Mouse (Mus musculus) neutrophil, adult 5-6 weeks (primary cell): ENCODE data around the gene Glud1. TPM values are rescaled to one million over a fixed set of nuclear protein-coding genes. Genes with fewer than 3 reads are reported as not detected.
A peak's percentile ranks its signal among the peaks of the same experiment; 100 is the strongest.
"Not testable (repeated sequence)": the region's sequence is repeated elsewhere in the genome, so short reads cannot be mapped to it uniquely, and the experiment has no call there.

Source experiments
- ATAC-seq: fragments of 151-379, 151-347 bp; 2 replicates; pipeline ENCODE4 v1.8.0; 2017; ENCODE audit warnings: mild to moderate bottlenecking, moderate TSS enrichment; ENCODE audit not compliant: insufficient number of reproducible peaks, poor library complexity, low FRiP score, severe bottlenecking; ENCODE audit errors: extremely low read depth
- total RNA-seq: library from RNA; stranded (forward); fragments of 200-1000 nt; gene quantifications from 2 replicates; pipeline ENCODE4 v1.2.3, GENCODE M21; 2017

Gene Glud1
- total RNA-seq, 1 experiment from 2014 or later: 225 TPM

DNA sequence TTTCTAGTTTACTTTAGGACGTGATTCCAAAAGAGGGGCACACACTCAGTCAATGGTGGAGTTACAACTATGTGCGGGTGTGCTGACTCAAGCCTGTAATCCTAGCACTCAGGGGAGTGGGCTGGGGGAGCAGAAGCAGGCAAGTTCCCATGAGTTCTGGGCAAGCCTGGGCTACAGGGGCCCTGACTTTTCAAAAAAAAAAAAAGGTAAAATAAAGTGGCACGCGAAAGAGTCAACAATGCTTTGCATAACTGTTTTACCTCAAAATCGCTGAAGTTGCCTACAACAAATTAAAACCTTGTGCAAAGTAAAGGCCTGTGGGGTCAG is 657 bp upstream of the Glud1 start:
- no peak for ATAC-seq

DNA sequence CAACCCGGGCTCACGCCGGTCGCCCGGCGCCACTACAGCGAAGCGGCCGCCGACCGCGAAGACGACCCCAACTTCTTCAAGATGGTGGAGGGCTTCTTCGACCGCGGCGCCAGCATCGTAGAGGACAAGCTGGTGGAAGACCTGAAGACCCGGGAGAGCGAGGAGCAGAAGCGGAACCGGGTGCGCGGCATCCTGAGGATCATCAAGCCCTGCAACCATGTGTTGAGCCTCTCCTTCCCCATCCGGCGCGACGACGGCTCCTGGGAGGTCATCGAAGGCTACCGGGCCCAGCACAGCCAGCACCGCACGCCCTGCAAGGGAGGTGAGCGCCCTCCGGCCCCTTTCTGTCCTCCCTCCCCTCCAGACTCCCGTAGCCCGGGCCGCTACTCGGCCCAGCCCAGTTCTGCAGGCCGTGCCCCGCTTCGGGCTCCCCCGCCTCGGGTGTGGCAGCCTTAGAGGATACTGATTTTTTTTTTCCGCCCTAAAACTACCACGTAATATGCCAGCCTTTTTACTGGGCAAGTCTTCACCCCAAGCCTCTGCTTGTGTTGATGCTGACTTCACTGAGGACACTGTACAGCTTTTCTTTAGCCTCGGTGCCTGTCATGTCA is 599 bp downstream of the Glud1 start:
- ATAC-seq: peak; percentile 15; the same call in 1 of the 2 replicates

DNA sequence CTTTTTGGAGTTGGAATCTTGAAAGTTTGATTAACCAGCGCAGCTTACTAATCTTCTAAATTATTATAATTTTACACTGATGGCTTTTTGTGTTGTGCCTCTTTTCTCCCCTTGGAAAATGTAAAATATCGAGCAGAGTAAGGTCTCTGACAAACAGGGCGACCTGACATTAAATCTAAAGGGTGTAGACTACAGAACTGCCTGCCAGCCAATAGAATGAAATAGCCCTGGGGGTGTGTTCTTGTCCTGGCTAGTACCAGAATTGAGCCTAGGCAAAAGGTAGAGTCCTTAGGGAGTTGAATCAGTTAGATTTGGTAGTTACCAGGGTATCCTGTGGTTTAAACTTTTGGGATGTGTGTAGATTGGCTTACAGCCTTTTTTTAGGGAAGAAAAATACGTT is 1.2 kb downstream of the Glud1 start:
- ATAC-seq: no peak

DNA sequence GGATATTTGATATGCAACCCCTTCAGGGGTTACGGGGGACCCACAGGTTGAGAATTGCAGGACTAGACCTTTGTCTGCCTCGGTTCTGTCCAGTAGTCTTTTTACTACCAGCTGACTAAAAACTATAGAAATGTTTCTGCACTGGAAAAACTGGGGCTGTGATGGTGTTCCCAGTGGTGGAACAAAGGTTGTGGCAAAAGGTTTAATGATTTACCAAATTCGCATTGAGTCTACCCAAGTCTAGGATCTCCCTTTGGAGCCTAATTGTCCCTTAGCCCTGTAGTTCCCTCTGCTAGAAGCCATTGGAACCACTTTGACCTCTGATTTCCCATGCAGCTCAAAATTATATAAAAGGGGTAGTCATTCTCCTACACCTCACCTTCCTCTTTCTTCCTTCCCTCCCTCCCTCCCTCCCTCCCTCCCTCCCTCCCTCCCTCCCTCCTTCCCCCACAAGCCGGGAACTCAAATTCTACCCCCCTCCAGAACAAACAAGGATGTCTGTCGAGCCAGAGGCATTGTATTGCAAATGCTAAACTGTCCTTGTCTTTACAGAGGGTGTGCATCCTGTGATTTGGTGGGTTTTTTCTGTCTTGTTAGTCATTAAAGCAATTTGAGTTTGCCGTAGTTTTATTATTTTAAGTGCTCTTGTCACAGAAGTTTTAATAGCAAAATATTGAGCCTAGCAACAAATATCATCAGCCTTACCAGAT is 2.0 kb downstream of the Glud1 start:
- ATAC-seq: no peak

DNA sequence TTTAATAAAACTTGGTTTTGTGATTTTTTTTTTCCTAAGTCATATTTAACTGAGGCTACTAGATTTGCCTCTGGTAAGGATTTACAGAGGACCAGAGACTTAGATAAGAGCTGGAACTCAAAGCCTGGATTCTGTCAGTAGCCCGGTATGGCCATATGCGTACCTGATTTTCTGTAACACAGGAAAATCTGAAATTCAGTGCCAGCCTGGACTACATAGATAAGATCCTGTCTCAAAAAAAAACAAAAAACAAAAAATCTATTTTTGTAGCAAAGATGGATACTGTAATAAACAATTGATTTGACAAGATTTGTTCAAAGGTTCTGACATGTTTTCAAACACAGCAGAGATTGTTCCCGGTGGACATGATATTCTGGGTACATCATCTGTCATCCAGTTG is 3.1 kb downstream of the Glud1 start:
- no peak for ATAC-seq

DNA sequence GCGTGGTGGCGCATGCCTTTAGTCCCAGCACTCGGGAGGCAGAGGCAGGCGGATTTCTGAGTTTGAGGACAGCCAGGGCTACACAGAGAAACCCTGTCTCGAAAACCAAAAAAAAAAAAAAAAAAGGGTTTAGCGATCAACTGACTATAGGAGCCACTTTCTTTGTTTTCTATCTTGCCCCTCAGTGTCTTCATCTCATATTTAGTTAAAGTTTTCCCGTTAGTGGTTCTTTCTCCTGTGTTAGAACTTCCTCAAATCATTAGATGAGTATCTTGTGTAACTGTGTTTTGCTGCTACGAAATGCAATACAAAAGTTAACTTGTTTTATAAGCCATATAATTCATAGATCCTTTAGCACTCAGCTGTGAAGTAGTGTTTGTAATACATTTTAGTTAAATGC is 3.9 kb downstream of the Glud1 start:
- not testable (repeated sequence) for ATAC-seq

DNA sequence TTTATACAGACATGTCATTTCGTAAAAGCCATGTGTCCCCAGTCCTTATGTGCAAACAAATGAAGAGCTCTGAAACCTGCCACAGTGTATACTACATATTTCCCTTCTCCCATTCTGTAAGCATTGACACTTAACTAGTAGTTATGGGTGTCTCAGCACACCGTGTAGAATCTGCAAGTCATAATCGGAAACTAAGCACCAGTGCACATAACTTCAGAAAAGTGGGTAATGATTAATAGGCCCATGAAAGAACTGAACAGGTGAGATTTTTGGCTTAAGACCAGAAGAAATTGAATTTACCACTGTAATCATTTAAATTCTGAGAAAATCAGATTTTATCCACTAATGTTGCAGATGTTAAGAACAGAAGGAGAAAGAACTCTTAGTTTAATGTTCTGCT is 4.3 kb downstream of the Glud1 start:
- ATAC-seq: no peak

DNA sequence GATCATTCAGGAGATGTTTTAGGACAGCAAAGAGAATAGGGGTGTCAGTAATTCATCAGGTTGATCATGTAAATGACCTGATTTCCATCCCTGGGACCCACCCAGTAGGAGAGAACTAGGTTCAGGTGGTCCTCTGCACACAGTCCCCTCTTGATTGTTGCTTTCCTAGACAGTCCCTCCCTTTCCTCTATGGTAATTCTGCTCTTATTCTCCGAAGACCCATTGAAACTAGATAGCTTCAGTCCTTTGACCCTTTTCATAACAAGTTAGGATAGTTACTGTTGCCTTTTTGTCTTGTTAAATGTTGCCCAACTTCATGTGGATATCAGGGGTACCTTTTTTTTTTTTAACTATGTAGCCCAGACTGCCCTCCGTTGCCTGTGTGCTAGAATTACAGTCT is 5.8 kb downstream of the Glud1 start:
- ATAC-seq: no peak

DNA sequence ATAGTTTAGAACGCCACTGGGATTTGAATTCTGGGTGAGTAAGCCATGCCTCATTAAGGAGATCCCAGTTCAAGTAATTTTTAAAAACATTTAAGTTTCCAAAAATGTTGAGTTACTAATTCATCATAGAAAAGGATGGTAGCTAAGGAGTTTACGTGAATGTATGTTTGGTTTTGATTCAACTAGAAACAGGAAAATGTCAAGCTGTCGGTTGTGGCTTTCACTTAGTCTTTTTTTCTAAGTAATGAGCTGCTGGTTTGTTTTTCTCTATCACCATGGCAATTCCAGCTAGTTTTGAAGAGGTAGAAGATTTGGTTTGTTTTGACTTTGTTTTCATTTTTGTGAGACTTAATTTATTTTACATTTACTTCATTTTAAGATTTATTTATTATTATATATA is 6.9 kb downstream of the Glud1 start:
- ATAC-seq: no peak

DNA sequence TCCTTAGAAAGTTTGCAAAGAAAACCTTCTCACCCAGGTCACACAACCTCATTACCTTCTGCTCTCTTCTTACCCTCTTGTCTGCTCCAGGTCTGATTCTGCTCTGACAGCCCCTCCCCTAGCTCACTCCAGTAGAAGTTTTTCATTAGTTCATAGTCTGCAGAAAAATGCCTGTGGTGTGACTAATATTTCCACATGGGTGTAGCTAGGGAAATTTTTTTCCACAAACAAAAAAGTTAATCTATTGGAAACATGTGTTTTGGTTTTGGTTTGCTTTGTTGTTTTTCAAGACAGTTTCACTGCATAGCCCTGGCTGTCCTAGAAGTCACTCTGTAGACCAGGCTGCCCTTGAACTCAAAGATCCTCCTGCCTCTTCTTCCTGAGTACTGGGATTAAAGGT is 7.6 kb downstream of the Glud1 start:
- no peak for ATAC-seq

DNA sequence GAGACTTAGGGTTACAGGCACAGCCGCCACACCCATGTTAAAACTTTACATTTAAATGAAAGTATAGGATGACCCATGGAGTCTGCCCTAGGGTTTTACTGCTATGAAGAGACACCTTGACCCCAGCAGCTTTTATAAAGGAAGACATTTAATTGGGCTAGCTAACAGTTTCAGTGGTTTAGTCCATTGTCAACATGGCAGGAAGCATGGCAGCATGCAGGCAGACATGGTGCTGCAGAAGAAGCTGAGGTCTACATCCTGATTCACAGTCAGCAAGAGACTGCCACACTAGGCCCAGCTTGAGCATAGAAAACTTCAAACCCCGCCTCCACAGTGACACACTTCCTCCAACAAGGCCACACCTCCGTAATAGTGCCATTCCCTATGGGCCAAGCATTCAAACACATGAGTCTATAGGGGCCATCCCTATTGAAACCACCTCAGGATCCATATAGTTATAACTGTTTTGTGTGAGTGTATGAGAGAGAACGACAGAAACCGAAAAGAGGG is 13.1 kb downstream of the Glud1 start:
- no peak for ATAC-seq

DNA sequence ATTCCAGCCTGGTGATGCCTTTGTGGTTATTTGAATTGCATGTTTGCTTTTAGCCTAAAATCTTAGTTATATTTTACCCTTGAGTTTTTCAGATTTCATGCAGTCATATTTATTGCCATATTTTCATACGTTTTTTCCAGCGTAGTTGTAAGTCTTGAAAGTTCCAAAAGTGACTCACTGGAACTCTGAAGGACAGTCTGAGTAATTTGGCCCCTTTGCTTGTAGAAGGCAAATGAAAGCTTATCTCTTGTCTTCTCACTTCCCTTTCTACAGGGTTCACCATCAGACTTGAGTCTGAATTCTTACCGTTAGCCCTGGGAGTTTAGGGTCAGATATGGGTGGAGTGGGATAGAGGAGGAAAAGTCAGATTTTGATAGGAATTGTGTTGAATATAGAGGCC is 16.1 kb downstream of the Glud1 start:
- no peak for ATAC-seq

DNA sequence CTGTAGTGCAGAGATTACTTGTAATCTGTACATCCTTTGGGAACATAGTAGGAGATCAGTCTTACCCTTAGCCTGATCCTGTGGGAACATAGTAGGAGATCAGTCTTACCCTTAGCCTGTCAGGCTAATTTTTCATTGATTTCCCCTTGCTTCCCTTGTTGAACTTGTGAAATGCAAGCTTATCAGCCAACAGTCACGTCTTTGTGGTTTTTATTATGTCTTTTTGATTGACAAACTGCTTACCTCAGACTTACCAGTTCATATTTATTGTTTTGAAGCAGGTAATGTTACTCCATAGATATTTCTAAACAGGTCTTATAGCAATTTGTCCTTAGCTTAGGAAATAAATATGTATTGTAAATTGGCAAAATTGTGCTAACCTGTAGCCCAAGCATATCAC is 17.1 kb downstream of the Glud1 start:
- ATAC-seq: no peak

DNA sequence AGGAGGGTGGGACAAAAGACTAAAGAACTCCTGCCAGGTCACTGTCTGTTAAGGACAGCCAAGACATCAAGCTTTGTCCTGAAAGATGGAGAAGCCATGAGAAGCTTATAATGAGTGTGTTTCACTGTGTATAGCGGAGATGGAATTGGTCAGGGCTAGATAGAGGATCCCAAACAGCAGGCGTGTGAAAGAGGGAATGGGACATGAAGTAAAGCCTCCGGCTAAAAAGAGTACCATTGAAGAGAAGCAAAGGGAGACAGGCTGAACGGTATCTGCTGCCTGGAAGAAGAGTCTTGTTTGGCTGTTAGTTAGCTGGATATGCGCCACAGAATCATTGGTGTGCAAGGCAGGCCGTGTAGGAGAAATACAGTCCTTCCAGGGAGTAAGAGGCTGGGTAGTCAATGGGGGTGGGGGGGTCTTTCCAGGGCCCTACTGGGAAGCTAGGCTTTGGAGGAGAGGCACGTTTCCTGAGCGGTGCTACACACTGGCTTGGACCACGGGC is 20.2 kb downstream of the Glud1 start:
- no peak for ATAC-seq

DNA sequence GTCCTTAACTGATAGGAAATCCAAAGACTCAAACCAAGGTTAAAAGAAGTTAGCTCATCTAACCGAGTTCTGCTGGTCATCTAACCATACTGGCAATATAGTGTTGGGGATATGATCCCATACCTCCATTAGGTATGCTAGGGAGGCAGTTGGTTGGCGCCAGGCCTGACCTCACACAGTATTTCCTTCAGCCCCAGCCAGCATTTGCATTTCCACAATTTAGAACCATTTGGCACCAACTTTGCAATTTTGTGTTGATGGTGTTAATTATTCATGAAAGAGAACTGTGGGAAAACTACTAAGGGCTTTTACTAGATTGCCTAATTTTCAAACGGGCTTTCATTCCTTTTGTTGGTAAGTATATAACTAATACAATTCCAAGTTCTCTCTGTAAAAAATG is 21.4 kb downstream of the Glud1 start:
- no peak for ATAC-seq

DNA sequence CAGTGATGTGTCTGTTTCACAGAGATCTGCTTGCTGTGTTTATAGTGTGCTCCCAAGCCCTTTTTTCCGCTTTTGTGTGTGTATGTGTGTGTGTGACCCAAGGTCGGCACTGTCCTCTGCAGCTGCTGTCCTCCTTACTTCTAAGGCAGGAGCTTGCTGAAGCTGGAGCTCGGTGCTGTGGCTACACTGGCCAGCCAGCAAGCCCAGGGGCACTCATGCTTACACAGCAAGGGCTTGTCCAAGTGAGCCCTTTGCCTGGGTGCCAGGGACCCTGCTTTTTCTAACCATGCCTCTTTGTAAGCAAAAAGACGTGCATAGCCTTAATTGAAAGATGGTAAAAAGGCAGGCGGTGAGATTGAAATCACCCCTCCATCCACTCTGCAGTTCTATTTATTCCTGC is 21.9 kb downstream of the Glud1 start:
- ATAC-seq: no peak

DNA sequence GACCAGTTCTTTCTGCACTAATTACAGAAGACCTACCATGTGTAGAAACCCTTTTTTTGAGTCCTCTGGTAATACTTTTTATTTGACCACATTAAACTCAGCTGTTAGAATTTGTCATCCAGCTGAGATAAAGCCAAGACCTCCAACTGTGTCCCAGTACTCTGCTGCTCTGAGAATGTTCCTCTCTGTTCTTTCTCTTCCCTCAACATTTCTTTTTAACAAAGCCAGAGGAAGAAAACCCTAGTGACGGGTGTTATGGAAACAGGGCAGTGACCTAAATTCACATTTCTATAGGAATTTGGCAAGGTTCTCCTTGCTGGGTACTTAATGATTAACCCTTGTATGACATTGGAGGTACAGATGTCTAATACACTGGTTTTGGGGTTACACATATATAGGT is 28.9 kb downstream of the Glud1 start:
- no peak for ATAC-seq

DNA sequence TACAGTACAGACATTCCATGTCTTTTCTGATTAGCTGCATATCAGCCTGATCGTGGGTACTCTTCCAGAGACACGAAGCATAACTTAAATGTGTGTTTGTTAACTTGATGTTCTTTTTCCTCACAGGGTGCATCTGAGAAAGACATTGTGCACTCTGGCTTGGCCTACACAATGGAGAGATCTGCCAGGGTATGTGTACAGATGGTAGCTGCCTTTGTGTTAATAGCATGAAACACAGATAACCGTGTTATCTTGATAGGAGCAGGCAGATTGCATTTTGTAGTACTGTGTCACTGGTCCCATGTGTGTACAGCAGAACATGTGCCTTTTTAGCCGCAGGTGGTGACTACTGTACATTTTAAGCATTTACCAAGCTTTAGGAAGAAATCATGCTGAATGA is 31.5 kb downstream of the Glud1 start:
- ATAC-seq: no peak

DNA sequence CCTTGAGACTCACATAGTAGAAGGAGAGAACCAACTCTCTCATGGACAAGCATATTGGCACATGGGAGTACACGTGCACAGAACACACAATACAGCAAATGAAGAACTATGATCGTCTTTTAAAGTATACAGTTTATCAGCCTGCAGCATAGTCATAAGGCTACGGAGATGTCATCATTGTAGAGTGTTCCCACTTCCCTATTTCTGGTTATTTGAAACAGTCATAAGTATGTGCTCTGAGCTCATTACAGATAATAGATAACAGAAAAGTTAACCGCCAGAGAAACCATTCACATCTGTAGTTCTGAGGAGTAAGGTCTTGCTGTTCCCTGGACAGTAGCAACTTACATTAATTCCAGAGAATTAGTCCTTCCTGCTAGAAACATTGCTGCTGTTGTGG is 32.6 kb downstream of the Glud1 start:
- no peak for ATAC-seq

DNA sequence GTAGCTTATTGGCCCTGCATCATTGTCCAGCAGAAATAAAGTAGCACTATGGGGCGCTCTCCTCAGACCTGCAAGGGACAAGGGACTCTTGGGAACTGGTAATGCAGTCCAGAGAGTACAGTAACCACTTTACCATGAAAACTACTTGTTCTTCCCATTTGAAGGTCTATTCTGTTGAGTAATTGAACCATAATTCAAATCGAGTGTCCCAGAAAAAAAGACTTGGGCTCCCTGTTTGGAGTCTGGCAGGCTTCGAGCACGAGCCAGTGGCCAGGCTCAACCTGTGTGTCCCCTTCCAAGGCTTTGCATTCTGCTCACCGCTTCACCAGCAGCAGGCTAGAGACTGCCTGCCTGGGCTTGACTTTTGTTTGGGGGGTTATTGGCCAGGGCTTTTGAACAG is 33.8 kb downstream of the Glud1 start:
- ATAC-seq: no peak
